Mouse (Mus musculus) embryonic fibroblast, embryonic 13.5 days (primary cell): ENCODE measurements around the gene Gm16181.

Experiments used
- CTCF ChIP-seq: IDR thresholded peaks from 2 replicates; pipeline ENCODE4 v1.5.1; 2011; ENCODE audit warnings: mild to moderate bottlenecking, control low read depth, low read length, moderate library complexity, borderline replicate concordance; ENCODE audit not compliant: insufficient read depth
- POLR2A ChIP-seq: IDR thresholded peaks from 2 replicates; pipeline ENCODE4 v1.6.1; 2011; ENCODE audit warnings: low read depth, mild to moderate bottlenecking, control low read depth, low read length, moderate library complexity

- TF ChIP-seq CTCF (no peak), POLR2A (no peak)
These were observed 16.4 kb downstream of the Gm16181 start for GRCm38 (mm10) chr17:35236996-35237395.
